ENCODE assay signal across 22 mouse cellular contexts in genomic region chr6:125196301-125196700, GRCm38 (mm10). TPM values are rescaled to one million over a fixed set of nuclear protein-coding genes. Genes with fewer than 3 reads are reported as not detected.
DNase-seq lines count a peak whose midpoint lies in the region; ATAC-seq and TF ChIP-seq lines count a peak whose summit lies in the region.
"Had no signal": no experiment of that assay in that cellular context is flagged by ENCODE, and none has a peak within 500 bp of the region (broad histone marks: within the 10 kb centered on the region; RNA-seq: fewer than 3 reads in every experiment).

No protein-coding gene starts in this region.

- WGBS in midbrain, embryonic 10.5 days, result 41% methylated on average over 3 of the region's 3 CpGs
- 28% methylated on average over 3 of the region's 3 CpGs for WGBS in midbrain, embryonic 13.5 days
- WGBS in forebrain, postnatal 0 days, result 46% methylated on average over 3 of the region's 3 CpGs

- H3K36me3 ChIP-seq in midbrain, embryonic 10.5 days, result peaks cover 26% of the 10 kb centered on the region
- peaks cover 19% of the 10 kb centered on the region for H3K36me3 ChIP-seq in midbrain, embryonic 13.5 days
- H3K36me3 ChIP-seq in ES-E14 (ENCODE audit: control insufficient read depth, insufficient read depth, low read length, poor library complexity, severe bottlenecking), result peaks cover 2% of the 10 kb centered on the region
- 0 out of 2 replicates have a peak, but pooled peaks cover 8% of the 10 kb centered on the region for H3K36me3 ChIP-seq in forebrain, postnatal 0 days (ENCODE audit: insufficient read depth)
- H3K36me3 ChIP-seq: stomach, embryonic 15.5 days had no signal

- DNase-seq in gastrocnemius, adult 2 months, result no peak
- no peak for DNase-seq in gastrocnemius, postnatal 36 days
- no peak for DNase-seq in midbrain, embryonic 10.5 days (ENCODE audit: low spot score)
- DNase-seq in ES-E14 (ENCODE audit: low read depth, low spot score) (no peak), adipocyte (ENCODE audit: low spot score) (peak; percentile 67)
- DNase-seq in forebrain, postnatal 0 days, result no peak
- DNase-seq in thymus, adult 18-20 months, result no peak
- DNase-seq: adrenal gland, postnatal 10 days; cerebellum, adult 9-11 months; gastrocnemius, postnatal 25 days; kidney, adult 11 months; liver, embryonic 13.5 days; retina, postnatal 1 day; thymus, postnatal 4 days had no signal

- TF ChIP-seq CTCF in gastrocnemius, adult 2 months (IDR thresholded peaks at IDR 0.05), result no peak
- no peak for TF ChIP-seq CTCF in forebrain, postnatal 0 days (IDR thresholded peaks at IDR 0.05; ENCODE audit: low read depth)

- H3K4me3 ChIP-seq in gastrocnemius, adult 2 months, result no peak overlapping the region
- no peak overlapping the region for H3K4me3 ChIP-seq in midbrain, embryonic 10.5 days
- H3K4me3 ChIP-seq in midbrain, embryonic 13.5 days (replicated peaks), result no peak overlapping the region
- H3K4me3 ChIP-seq in ES-E14 (ENCODE audit: insufficient read depth in 1 of 2, low read depth in 1 of 2, low read length in 2 of 2, poor library complexity in 1 of 2, severe bottlenecking in 1 of 2), result no peak overlapping the region
- H3K4me3 ChIP-seq in forebrain, postnatal 0 days (ENCODE audit: low read depth, low read length), result no peak overlapping the region
- H3K4me3 ChIP-seq: heart, embryonic 13.5 days; limb, embryonic 13.5 days; liver, embryonic 13.5 days; lung, embryonic 15.5 days; stomach, embryonic 15.5 days had no signal

- H3K9me3 ChIP-seq in midbrain, embryonic 10.5 days (replicated peaks), result no peaks in the 10 kb centered on the region
- H3K9me3 ChIP-seq in midbrain, embryonic 13.5 days, result no peaks in the 10 kb centered on the region
- no peaks in the 10 kb centered on the region for H3K9me3 ChIP-seq in ES-E14 (ENCODE audit: control insufficient read depth, insufficient read depth, low read depth, low read length)
- no peaks in the 10 kb centered on the region for H3K9me3 ChIP-seq in forebrain, postnatal 0 days (ENCODE audit: low read length)
- H3K9me3 ChIP-seq: G1E; heart, embryonic 13.5 days; limb, embryonic 13.5 days; liver, embryonic 13.5 days; lung, embryonic 15.5 days; stomach, embryonic 15.5 days had no signal

- no peaks in the 10 kb centered on the region for H3K27me3 ChIP-seq in midbrain, embryonic 10.5 days (ENCODE audit: low read depth, poor library complexity, severe bottlenecking)
- H3K27me3 ChIP-seq in midbrain, embryonic 13.5 days, result no peaks in the 10 kb centered on the region
- no peaks in the 10 kb centered on the region for H3K27me3 ChIP-seq in forebrain, postnatal 0 days (ENCODE audit: insufficient read depth, low read length)
- H3K27me3 ChIP-seq: heart, embryonic 13.5 days; limb, embryonic 13.5 days; liver, embryonic 13.5 days; lung, embryonic 15.5 days; stomach, embryonic 15.5 days had no signal

- intact Hi-C loops in gastrocnemius, adult 2 months (cut with DNase I), result no loop called here
- intact Hi-C loops in gastrocnemius, postnatal 36 days (cut with DNase I), result no loop called here

- peaks cover 40% of the 10 kb centered on the region for H3K4me1 ChIP-seq in midbrain, embryonic 10.5 days
- H3K4me1 ChIP-seq in midbrain, embryonic 13.5 days (replicated peaks), result peaks cover 23% of the 10 kb centered on the region
- H3K4me1 ChIP-seq in ES-E14 (ENCODE audit: control insufficient read depth in 2 of 2, insufficient read depth in 2 of 2, low read length in 2 of 2, poor library complexity in 1 of 2), result peaks cover 6 to 12% of the 10 kb centered on the region in 2 experiments
- H3K4me1 ChIP-seq in forebrain, postnatal 0 days (ENCODE audit: insufficient read depth), result peaks cover 6% of the 10 kb centered on the region; the same call in 1 of the 2 replicates
- H3K4me1 ChIP-seq: stomach, embryonic 15.5 days had no signal

- no peak overlapping the region for H3K9ac ChIP-seq in midbrain, embryonic 13.5 days (replicated peaks)
- no peak overlapping the region for H3K9ac ChIP-seq in ES-E14 (ENCODE audit: insufficient read depth, low read depth, low read length, poor library complexity, severe bottlenecking)
- no peak overlapping the region for H3K9ac ChIP-seq in forebrain, postnatal 0 days
- H3K9ac ChIP-seq: heart, embryonic 13.5 days; limb, embryonic 13.5 days; liver, embryonic 13.5 days; lung, embryonic 15.5 days; stomach, embryonic 15.5 days had no signal

- no peak for ATAC-seq in midbrain, embryonic 13.5 days
- ATAC-seq in forebrain, postnatal 0 days, result no peak
- ATAC-seq: forebrain, embryonic 14.5 days had no signal

- H3K27ac ChIP-seq in gastrocnemius, adult 2 months, result peak overlapping the region; percentile 56; the same call in 1 of the 2 replicates
- H3K27ac ChIP-seq in midbrain, embryonic 10.5 days (replicated peaks), result 0 out of 2 replicates have a peak overlapping the region, but pooled peaks have one; percentile 50
- no peak overlapping the region for H3K27ac ChIP-seq in midbrain, embryonic 13.5 days
- peak overlapping the region; percentile 98; the same call in 1 of the 2 replicates for H3K27ac ChIP-seq in ES-E14 (ENCODE audit: insufficient read depth, low read depth, low read length, poor library complexity, severe bottlenecking)
- no peak overlapping the region for H3K27ac ChIP-seq in forebrain, postnatal 0 days (ENCODE audit: low read depth, low read length)
- H3K27ac ChIP-seq: heart, embryonic 13.5 days; limb, embryonic 13.5 days; liver, embryonic 13.5 days; lung, embryonic 15.5 days; macrophage; stomach, embryonic 15.5 days had no signal

- H3K4me2 ChIP-seq in midbrain, embryonic 13.5 days (replicated peaks), result no peak overlapping the region
- no peak overlapping the region for H3K4me2 ChIP-seq in forebrain, postnatal 0 days (ENCODE audit: low read depth)
- H3K4me2 ChIP-seq: heart, embryonic 13.5 days; limb, embryonic 13.5 days; liver, embryonic 13.5 days; lung, embryonic 15.5 days; stomach, embryonic 15.5 days had no signal

- in situ Hi-C loops in ES-E14 (cut with MboI; ENCODE audit: low sequenced_read_pairs in 2 of 2, unreplicated experiment in 2 of 2), result no loop called here

TF ChIP-seq in ES-E14, 5 proteins besides CTCF, POLR2A, EP300 and RAD21:
- TF ChIP-seq HCFC1 (IDR thresholded peaks at IDR 0.05; ENCODE audit: borderline replicate concordance, insufficient read depth, low read length) (no peak), ZNF384 (IDR thresholded peaks at IDR 0.05; ENCODE audit: low read depth, low read length) (peak; percentile 45; the same call in 1 of the 2 replicates)

RNA-seq across cellular contexts. Expression of gene Mrpl51, which starts 4.7 kb away (rescaled TPM):
- 100 to 1,000 TPM; 214 to 262 TPM for total RNA-seq in gastrocnemius, adult 2 months (2021)
- 100 to 1,000 TPM; 212 to 225 TPM for total RNA-seq in gastrocnemius, postnatal 36 days (2021)
- polyA plus RNA-seq in midbrain, embryonic 10.5 days (2016; fragmentation: Nextera tagmentation; extraction: Ambion mirVana), result 211 and 231 TPM in 2 replicates
- polyA plus RNA-seq in midbrain, embryonic 13.5 days (2015; fragmentation: Nextera tagmentation; extraction: Ambion mirVana), result 163 and 165 TPM in 2 replicates
- total RNA-seq in ES-E14 (2012; rRNA removed), result 155 and 184 TPM in 2 replicates
- total RNA-seq in forebrain, postnatal 0 days (2014; rRNA removed), result 51.3 and 54.0 TPM in 2 replicates
- polyA plus RNA-seq in forebrain, postnatal 0 days (2015; fragmentation: Nextera tagmentation; extraction: Ambion mirVana), result 146 and 148 TPM in 2 replicates

RNA-seq across cellular contexts. Expression of gene Ncapd2, which starts 4.8 kb away (rescaled TPM):
- total RNA-seq in gastrocnemius, adult 2 months (2021), result 1 to 10 TPM; 6.5 to 9.8 TPM
- total RNA-seq in gastrocnemius, postnatal 36 days (2021), result 10 to 100 TPM in 1 of 2 experiments, 1 to 10 TPM in 1; 8.0 to 13.7 TPM
- 236 and 246 TPM in 2 replicates for polyA plus RNA-seq in midbrain, embryonic 10.5 days (2016; fragmentation: Nextera tagmentation; extraction: Ambion mirVana)
- polyA plus RNA-seq in midbrain, embryonic 13.5 days (2015; fragmentation: Nextera tagmentation; extraction: Ambion mirVana), result 101 and 103 TPM in 2 replicates
- total RNA-seq in ES-E14 (2012; rRNA removed), result 159 and 187 TPM in 2 replicates
- total RNA-seq in forebrain, postnatal 0 days (2014; rRNA removed), result 32.5 and 43.5 TPM in 2 replicates
- polyA plus RNA-seq in forebrain, postnatal 0 days (2015; fragmentation: Nextera tagmentation; extraction: Ambion mirVana), result 18.9 and 25.8 TPM in 2 replicates

RNA-seq across cellular contexts. Expression of gene Vamp1, which starts 19.1 kb away (rescaled TPM):
- 10 to 100 TPM; 14.3 to 16.0 TPM for total RNA-seq in gastrocnemius, adult 2 months (2021)
- 10 to 100 TPM; 16.6 to 17.4 TPM for total RNA-seq in gastrocnemius, postnatal 36 days (2021)
- polyA plus RNA-seq in midbrain, embryonic 10.5 days (2016; fragmentation: Nextera tagmentation; extraction: Ambion mirVana), result 4.2 and 5.1 TPM in 2 replicates
- 7.7 and 8.8 TPM in 2 replicates for polyA plus RNA-seq in midbrain, embryonic 13.5 days (2015; fragmentation: Nextera tagmentation; extraction: Ambion mirVana)
- 3.5 and 4.6 TPM in 2 replicates for total RNA-seq in ES-E14 (2012; rRNA removed)
- 6.7 and 12.9 TPM in 2 replicates for total RNA-seq in forebrain, postnatal 0 days (2014; rRNA removed)
- 7.9 and 11.9 TPM in 2 replicates for polyA plus RNA-seq in forebrain, postnatal 0 days (2015; fragmentation: Nextera tagmentation; extraction: Ambion mirVana)

RNA-seq across cellular contexts. Expression of gene Gapdh, which starts 30.0 kb away (rescaled TPM):
- over 10,000 TPM in 1 of 2 experiments, 1,000 to 10,000 TPM in 1; 9,742 to 11,894 TPM for total RNA-seq in gastrocnemius, adult 2 months (2021)
- total RNA-seq in gastrocnemius, postnatal 36 days (2021), result over 10,000 TPM; 11,568 to 13,182 TPM
- polyA plus RNA-seq in midbrain, embryonic 10.5 days (2016; fragmentation: Nextera tagmentation; extraction: Ambion mirVana), result 2,729 and 3,222 TPM in 2 replicates
- polyA plus RNA-seq in midbrain, embryonic 13.5 days (2015; fragmentation: Nextera tagmentation; extraction: Ambion mirVana), result 1,484 and 1,546 TPM in 2 replicates
- total RNA-seq in ES-E14 (2012; rRNA removed), result 2,407 and 2,462 TPM in 2 replicates
- total RNA-seq in forebrain, postnatal 0 days (2014; rRNA removed), result 2,022 and 2,511 TPM in 2 replicates
- polyA plus RNA-seq in forebrain, postnatal 0 days (2015; fragmentation: Nextera tagmentation; extraction: Ambion mirVana), result 1,543 and 1,551 TPM in 2 replicates

RNA-seq across cellular contexts. Expression of gene Tapbpl, which starts 35.4 kb away (rescaled TPM):
- total RNA-seq in gastrocnemius, adult 2 months (2021), result 1 to 10 TPM; 2.4 to 2.6 TPM
- 1 to 10 TPM; 2.1 to 2.3 TPM for total RNA-seq in gastrocnemius, postnatal 36 days (2021)
- polyA plus RNA-seq in midbrain, embryonic 10.5 days (2016; fragmentation: Nextera tagmentation; extraction: Ambion mirVana), result 1.5 and 2.0 TPM in 2 replicates
- 3.2 and 3.7 TPM in 2 replicates for polyA plus RNA-seq in midbrain, embryonic 13.5 days (2015; fragmentation: Nextera tagmentation; extraction: Ambion mirVana)
- 4.2 and 6.4 TPM in 2 replicates for total RNA-seq in ES-E14 (2012; rRNA removed)
- 2.5 and 4.3 TPM in 2 replicates for total RNA-seq in forebrain, postnatal 0 days (2014; rRNA removed)
- 3.7 and 6.9 TPM in 2 replicates for polyA plus RNA-seq in forebrain, postnatal 0 days (2015; fragmentation: Nextera tagmentation; extraction: Ambion mirVana)

Comparison
In these comparisons a context has a peak if more than half of its experiments do, and no peak if none do; other contexts are left out.
1. H3K27ac ChIP-seq: peak in gastrocnemius, adult 2 months (single experiment), midbrain, embryonic 10.5 days (single experiment) and ES-E14 (single experiment); none in midbrain, embryonic 13.5 days (single experiment) and forebrain, postnatal 0 days (single experiment).